8 mouse cellular contexts compared by ENCODE assay signal in the genomic region with DNA sequence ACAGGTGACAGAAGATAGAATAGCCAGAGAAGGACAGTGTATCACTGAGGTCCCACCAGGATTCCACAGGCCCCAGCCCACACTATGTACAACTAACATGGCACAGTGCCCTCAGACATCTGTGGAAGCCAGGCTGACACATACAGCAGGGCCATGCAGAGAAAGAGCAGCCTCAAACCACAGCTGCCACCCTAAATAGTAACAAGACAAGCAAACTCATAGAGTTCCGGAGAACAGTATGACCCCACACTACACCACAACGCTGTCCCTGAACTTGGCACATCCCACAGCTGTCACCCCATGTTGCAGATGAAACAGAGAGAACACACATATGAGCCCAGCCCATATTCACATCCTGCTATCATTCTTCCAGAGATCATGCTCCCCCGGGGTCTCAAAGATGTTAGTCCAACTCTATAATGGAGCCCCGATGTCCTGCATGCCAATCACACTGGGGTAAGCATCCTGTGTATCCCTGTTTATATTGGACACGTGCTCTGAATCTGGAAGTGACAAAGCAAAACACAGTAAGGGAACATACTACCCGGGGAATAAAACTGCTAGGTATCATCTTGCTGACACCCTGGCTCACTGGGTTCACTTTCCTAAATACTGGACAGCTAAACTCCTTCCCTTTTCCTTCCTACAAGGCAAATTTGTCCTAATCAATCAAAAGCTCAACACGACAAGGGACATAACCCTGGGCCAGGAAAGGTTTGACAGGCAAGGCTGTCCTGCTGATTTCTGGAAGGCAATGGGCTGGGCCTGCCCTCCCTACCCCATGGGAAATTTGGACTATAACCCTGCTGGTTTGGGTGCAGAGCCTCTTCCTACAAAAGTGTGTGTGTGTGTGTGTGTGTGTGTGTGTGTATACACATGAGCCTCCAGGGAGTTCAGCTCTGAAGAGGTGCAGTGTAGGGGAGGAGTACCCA. TPM values are rescaled to one million over a fixed set of nuclear protein-coding genes. Genes with fewer than 3 reads are reported as not detected.
DNase-seq lines count a peak whose midpoint lies in the region; ATAC-seq and TF ChIP-seq lines count a peak whose summit lies in the region.

No protein-coding gene starts in this region.

- H3K79me2 ChIP-seq in myocyte (ENCODE audit: control insufficient read depth, insufficient read depth) = peaks cover 61% of the 10 kb centered on the region

- peak overlapping the region; percentile 98 for H3K4me3 ChIP-seq in megakaryocyte, embryonic 14.5 days (replicated peaks)
- H3K4me3 ChIP-seq in hindbrain, embryonic 16.5 days (ENCODE audit: low read length) = peak overlapping the region; percentile 66
- peak overlapping the region; percentile 85 for H3K4me3 ChIP-seq in myocyte

- no peak for ATAC-seq in megakaryocyte, adult 5-6 weeks (ENCODE audit: poor library complexity, severe bottlenecking)
- no peak for ATAC-seq in hindbrain, embryonic 16.5 days
- no peak for ATAC-seq in activated CD4-positive, CD25-positive, alpha-beta regulatory T cell, adult 4 months

- peak overlapping the region; percentile 100 for H3K27ac ChIP-seq in hindbrain, embryonic 16.5 days (ENCODE audit: low read depth, low read length)

- WGBS in hindbrain, embryonic 16.5 days = 71% methylated on average over 7 of the region's 7 CpGs

- H3ac ChIP-seq in myocyte (ENCODE audit: control insufficient read depth, insufficient read length) = peak overlapping the region; percentile 90

- no peaks in the 10 kb centered on the region for H3K27me3 ChIP-seq in megakaryocyte, embryonic 14.5 days (replicated peaks)
- no peaks in the 10 kb centered on the region for H3K27me3 ChIP-seq in hindbrain, embryonic 16.5 days (replicated peaks; ENCODE audit: control insufficient read depth, insufficient read depth, low read length)
- H3K27me3 ChIP-seq in myocyte (ENCODE audit: control insufficient read depth, insufficient read depth, insufficient read length) = no peaks in the 10 kb centered on the region

- peaks cover 80% of the 10 kb centered on the region for H3K4me1 ChIP-seq in megakaryocyte, embryonic 14.5 days
- H3K4me1 ChIP-seq in hindbrain, embryonic 16.5 days (ENCODE audit: control insufficient read depth, insufficient read depth, low read depth, low read length) = peaks cover 32% of the 10 kb centered on the region

- no peak for TF ChIP-seq POLR2A in myocyte (IDR thresholded peaks at IDR 0.05; ENCODE audit: insufficient read length, low read depth)

- peak overlapping the region; percentile 88 for H3K9ac ChIP-seq in hindbrain, embryonic 16.5 days (ENCODE audit: low read depth, low read length)

- peak overlapping the region; percentile 95 for H3K4me2 ChIP-seq in hindbrain, embryonic 16.5 days (ENCODE audit: low read length)
- H3K4me2 ChIP-seq in myocyte (ENCODE audit: low read depth) = peak overlapping the region; percentile 74

- H3K36me3 ChIP-seq in megakaryocyte, embryonic 14.5 days (replicated peaks; ENCODE audit: low read length) = peaks cover 45% of the 10 kb centered on the region
- H3K36me3 ChIP-seq in hindbrain, embryonic 16.5 days (ENCODE audit: control insufficient read depth, insufficient read depth, low read length) = peaks cover 9% of the 10 kb centered on the region
- H3K36me3 ChIP-seq in myocyte (ENCODE audit: control insufficient read depth, insufficient read depth) = peaks cover 13% of the 10 kb centered on the region

- DNase-seq in cerebellum, adult 9-10 months = peak; percentile 51
- DNase-seq in cerebellum, postnatal 4 days (ENCODE audit: low spot score in 2 of 2) = no peak
- no peak for DNase-seq in retina, embryonic 14.5 days (ENCODE audit: low spot score)

- no peaks in the 10 kb centered on the region for H3K9me3 ChIP-seq in megakaryocyte, embryonic 14.5 days
- H3K9me3 ChIP-seq in hindbrain, embryonic 16.5 days (ENCODE audit: control insufficient read depth, low read length) = no peaks in the 10 kb centered on the region

TF ChIP-seq in myocyte, 11 proteins besides CTCF, POLR2A, EP300 and RAD21:
- TF ChIP-seq POLR2AphosphoS2 (IDR thresholded peaks at IDR 0.05; ENCODE audit: insufficient read length, low read depth) (peak; percentile 8), E2F4 (IDR thresholded peaks at IDR 0.05; ENCODE audit: insufficient read depth) (no peak), SRF (IDR thresholded peaks at IDR 0.05; ENCODE audit: control insufficient read depth, insufficient read length, low read depth) (no peak), MYOD1 (IDR thresholded peaks at IDR 0.05; ENCODE audit: control insufficient read depth in 1 of 3, insufficient read length in 2 of 3, low read depth in 2 of 3) (peak in 2 of 3 experiments; percentile 68 to 80), MYOG (IDR thresholded peaks at IDR 0.05; ENCODE audit: control insufficient read depth in 1 of 3, insufficient read depth in 1 of 3, insufficient read length in 2 of 3, low read depth in 2 of 3) (peak; percentile 14 to 75 (median 59))

RNA-seq across cellular contexts. Expression of a gene that starts 1.7 kb away (rescaled TPM):
- 321 and 333 TPM in 2 replicates for polyA plus RNA-seq in megakaryocyte, embryonic 14.5 days (2012; ENCODE audit: insufficient read depth, low replicate concordance)
- 103 and 120 TPM in 2 replicates for total RNA-seq in megakaryocyte, adult 5-6 weeks (2015)
- total RNA-seq in megakaryocyte, adult 5-6 weeks (2017) = 103 and 127 TPM in 2 replicates
- polyA plus RNA-seq in hindbrain, embryonic 16.5 days (2015; fragmentation: Nextera tagmentation; extraction: Ambion mirVana) = 402 and 446 TPM in 2 replicates
- polyA plus RNA-seq in myocyte (2012; fragmentation: generic; extraction: Trizol) = 231 TPM
- polyA plus RNA-seq in activated CD4-positive, CD25-positive, alpha-beta regulatory T cell, adult 4 months (2017; shearing (Covaris generic)) = 10 to 100 TPM; 21.3 to 27.1 TPM

RNA-seq across cellular contexts. Expression of a gene that starts 54.9 kb away (rescaled TPM):
- polyA plus RNA-seq in megakaryocyte, embryonic 14.5 days (2012; ENCODE audit: insufficient read depth, low replicate concordance) = not detected in 2 replicates
- 0.69 and 0.73 TPM in 2 replicates for total RNA-seq in megakaryocyte, adult 5-6 weeks (2015)
- total RNA-seq in megakaryocyte, adult 5-6 weeks (2017) = not detected in 2 replicates
- polyA plus RNA-seq in hindbrain, embryonic 16.5 days (2015; fragmentation: Nextera tagmentation; extraction: Ambion mirVana) = 4.7 and 6.2 TPM in 2 replicates
- polyA plus RNA-seq in myocyte (2012; fragmentation: generic; extraction: Trizol) = 5.5 TPM
- polyA plus RNA-seq in activated CD4-positive, CD25-positive, alpha-beta regulatory T cell, adult 4 months (2017; shearing (Covaris generic)) = not detected
